Mouse (Mus musculus): ENCODE data around the gene Dnajc13. TPM values are rescaled to one million over a fixed set of nuclear protein-coding genes. Genes with fewer than 3 reads are reported as not detected.

Dnajc13 gene
- total and polyA plus RNA-seq, 2 experiments from 2014 or later, result 15.2 to 44.5 TPM

- H3K27me3 ChIP-seq (ENCODE audit: insufficient read depth, low read length), result no peaks in the 10 kb centered on the region
- no peak overlapping the region for H3K4me3 ChIP-seq (ENCODE audit: low read length)
- H3K4me2 ChIP-seq (ENCODE audit: low read depth, low read length), result no peak overlapping the region
- TF ChIP-seq CTCF (IDR thresholded peaks at IDR 0.05; ENCODE audit: low read depth), result no peak
- H3K4me1 ChIP-seq (ENCODE audit: insufficient read depth, low read length), result no peaks in the 10 kb centered on the region
- ATAC-seq, result no peak
- H3K9me3 ChIP-seq (ENCODE audit: low read length), result no peaks in the 10 kb centered on the region
- WGBS, result 96% methylated on average over 6 of the region's 6 CpGs
- no peak overlapping the region for H3K27ac ChIP-seq
- no peak for DNase-seq (ENCODE audit: low spot score)
- H3K36me3 ChIP-seq (ENCODE audit: insufficient read depth, low read length), result peaks cover 56% of the 10 kb centered on the region; the same call in 1 of the 2 replicates
- H3K9ac ChIP-seq (replicated peaks; ENCODE audit: low read length), result no peak overlapping the region
These were observed 90.4 kb downstream of the Dnajc13 start for GRCm38 (mm10) chr9:104172342-104172741.

DNA sequence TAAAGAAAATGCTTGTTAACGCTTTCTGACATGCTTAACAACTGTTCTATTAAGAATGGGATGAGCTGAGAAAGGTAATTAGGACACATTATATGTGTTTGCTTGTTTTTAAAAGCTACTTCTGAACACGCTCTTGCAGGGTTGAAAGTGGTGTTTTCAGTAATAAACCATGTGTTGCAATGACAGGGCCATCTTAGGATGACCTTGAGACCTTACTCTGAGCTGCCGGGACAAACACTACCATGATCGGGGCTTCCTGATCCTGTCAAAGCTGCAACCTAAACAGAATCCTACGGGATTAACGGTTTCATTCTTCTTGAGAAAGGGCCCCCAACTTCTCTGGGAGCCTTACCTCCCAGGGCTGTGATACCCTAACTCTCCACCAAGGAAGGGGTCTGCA is 91.1 kb downstream of the Dnajc13 start:
- Histone ChIP-seq H3K9me3 (ENCODE audit: low read length) (no peaks in the 10 kb centered on the region), H3K9ac (replicated peaks; ENCODE audit: low read length) (no peak overlapping the region), H3K4me1 (ENCODE audit: insufficient read depth, low read length) (no peaks in the 10 kb centered on the region), H3K27me3 (ENCODE audit: insufficient read depth, low read length) (no peaks in the 10 kb centered on the region), H3K36me3 (ENCODE audit: insufficient read depth, low read length) (peaks cover 56% of the 10 kb centered on the region; the same call in 1 of the 2 replicates), H3K27ac (no peak overlapping the region), H3K4me2 (ENCODE audit: low read depth, low read length) (no peak overlapping the region), H3K4me3 (ENCODE audit: low read length) (no peak overlapping the region)
- DNase-seq (ENCODE audit: low spot score) (no peak), ATAC-seq (no peak)
- no peak for TF ChIP-seq CTCF (IDR thresholded peaks at IDR 0.05; ENCODE audit: low read depth)
- WGBS, result 94% methylated on average over 6 of the region's 6 CpGs

DNA sequence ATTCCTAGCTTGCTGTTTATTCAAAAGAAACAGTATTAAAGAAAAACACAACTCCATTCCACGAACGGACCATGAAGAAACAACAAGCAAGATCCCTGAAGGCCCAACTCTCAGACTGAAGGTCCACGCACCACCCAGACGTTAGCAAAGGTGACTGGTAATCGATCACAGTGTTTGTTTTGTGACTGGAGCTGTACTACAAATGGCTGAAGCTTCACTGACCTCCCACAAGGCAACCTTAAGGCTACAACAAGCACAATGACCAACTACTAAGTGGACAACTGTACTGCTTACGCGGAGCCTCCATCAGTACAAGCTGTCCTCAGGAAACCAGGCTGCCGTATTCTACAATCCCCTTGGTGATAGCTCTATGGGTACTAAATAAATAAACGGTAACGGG is 92.7 kb downstream of the Dnajc13 start:
- WGBS, result 96% methylated on average over 10 of the region's 10 CpGs
- H3K4me2 ChIP-seq (ENCODE audit: low read depth, low read length), result no peak overlapping the region
- no peaks in the 10 kb centered on the region for H3K9me3 ChIP-seq (ENCODE audit: low read length)
- no peaks in the 10 kb centered on the region for H3K27me3 ChIP-seq (ENCODE audit: insufficient read depth, low read length)
- H3K36me3 ChIP-seq (ENCODE audit: insufficient read depth, low read length), result peaks cover 52% of the 10 kb centered on the region
- H3K4me3 ChIP-seq (ENCODE audit: low read length), result no peak overlapping the region
- H3K9ac ChIP-seq (replicated peaks; ENCODE audit: low read length), result no peak overlapping the region
- no peak for ATAC-seq
- H3K27ac ChIP-seq, result no peak overlapping the region
- H3K4me1 ChIP-seq (ENCODE audit: insufficient read depth, low read length), result no peaks in the 10 kb centered on the region
- no peak for DNase-seq (ENCODE audit: low spot score)
- TF ChIP-seq CTCF (IDR thresholded peaks at IDR 0.05; ENCODE audit: low read depth), result no peak

DNA sequence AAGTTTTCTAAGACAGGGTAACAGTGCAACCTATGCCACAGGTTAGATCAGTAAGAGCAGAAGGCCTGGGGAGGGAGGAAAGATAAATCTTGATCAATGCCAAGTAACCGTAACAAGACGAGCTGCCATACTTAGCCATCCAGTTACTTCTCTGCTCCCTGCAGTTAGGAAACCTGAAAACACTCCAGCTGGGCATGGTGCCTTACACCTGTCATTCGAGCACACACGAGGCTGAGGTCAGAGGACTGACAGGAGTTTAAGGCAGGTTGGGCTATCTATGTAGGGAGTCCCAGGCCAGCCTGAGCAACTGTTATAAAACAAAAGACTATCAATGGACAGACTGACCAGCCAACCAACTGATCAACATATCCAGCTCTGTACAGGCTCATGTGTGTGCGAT is 96.8 kb downstream of the Dnajc13 start:
- Histone ChIP-seq H3K36me3 (ENCODE audit: insufficient read depth, low read length) (peaks cover 65% of the 10 kb centered on the region), H3K9me3 (ENCODE audit: low read length) (no peaks in the 10 kb centered on the region), H3K27me3 (ENCODE audit: insufficient read depth, low read length) (no peaks in the 10 kb centered on the region), H3K4me3 (ENCODE audit: low read length) (no peak overlapping the region), H3K27ac (no peak overlapping the region), H3K4me2 (ENCODE audit: low read depth, low read length) (no peak overlapping the region), H3K9ac (replicated peaks; ENCODE audit: low read length) (no peak overlapping the region), H3K4me1 (ENCODE audit: insufficient read depth, low read length) (no peaks in the 10 kb centered on the region)
- no peak for ATAC-seq
- WGBS, result 85% methylated on average over 5 of the region's 5 CpGs
- no peak for TF ChIP-seq CTCF (IDR thresholded peaks at IDR 0.05; ENCODE audit: low read depth)
- DNase-seq (ENCODE audit: low spot score), result no peak

- no peak overlapping the region for H3K9ac ChIP-seq (replicated peaks; ENCODE audit: low read length)
- no peak overlapping the region for H3K4me2 ChIP-seq (ENCODE audit: low read depth, low read length)
- no peak overlapping the region for H3K4me3 ChIP-seq (ENCODE audit: low read length)
- no peaks in the 10 kb centered on the region for H3K9me3 ChIP-seq (ENCODE audit: low read length)
- peak; percentile 46 for TF ChIP-seq CTCF (IDR thresholded peaks at IDR 0.05; ENCODE audit: low read depth)
- 85% methylated on average over 5 of the region's 5 CpGs for WGBS
- peaks cover 71% of the 10 kb centered on the region for H3K36me3 ChIP-seq (ENCODE audit: insufficient read depth, low read length)
- H3K27ac ChIP-seq, result no peak overlapping the region
- H3K27me3 ChIP-seq (ENCODE audit: insufficient read depth, low read length), result no peaks in the 10 kb centered on the region
- H3K4me1 ChIP-seq (ENCODE audit: insufficient read depth, low read length), result no peaks in the 10 kb centered on the region
- DNase-seq (ENCODE audit: low spot score) (peak; percentile 18), ATAC-seq (no peak)
These were observed 98.5 kb downstream of the Dnajc13 start for GRCm38 (mm10) chr9:104164194-104164593.

DNA sequence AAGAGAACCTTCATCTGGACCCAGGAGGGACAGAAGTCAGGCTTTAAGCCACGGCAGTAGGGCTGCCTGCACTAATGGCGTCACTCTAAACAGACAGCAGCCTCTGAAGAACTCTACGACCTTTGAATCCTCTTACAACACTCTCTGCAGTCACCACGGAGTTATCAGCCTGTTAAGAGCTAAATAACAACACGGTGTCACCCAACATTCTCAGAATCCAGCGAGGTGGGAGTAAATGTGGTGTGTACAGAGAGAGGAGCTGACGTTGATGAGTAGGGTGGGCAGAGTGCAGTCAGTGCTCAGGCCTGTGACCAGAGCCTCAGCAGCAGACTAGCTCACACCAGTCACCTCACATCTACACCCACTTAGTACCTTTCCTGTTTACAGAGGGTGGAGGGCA is 101.6 kb downstream of the Dnajc13 start:
- TF ChIP-seq CTCF (IDR thresholded peaks at IDR 0.05; ENCODE audit: low read depth), result no peak
- Histone ChIP-seq H3K4me2 (ENCODE audit: low read depth, low read length) (no peak overlapping the region), H3K27ac (no peak overlapping the region), H3K4me3 (ENCODE audit: low read length) (no peak overlapping the region), H3K4me1 (ENCODE audit: insufficient read depth, low read length) (no peaks in the 10 kb centered on the region), H3K36me3 (ENCODE audit: insufficient read depth, low read length) (peaks cover 86% of the 10 kb centered on the region), H3K9ac (replicated peaks; ENCODE audit: low read length) (no peak overlapping the region), H3K27me3 (ENCODE audit: insufficient read depth, low read length) (no peaks in the 10 kb centered on the region), H3K9me3 (ENCODE audit: low read length) (no peaks in the 10 kb centered on the region)
- DNase-seq (ENCODE audit: low spot score) (no peak), ATAC-seq (no peak)
- WGBS, result 86% methylated on average over 7 of the region's 7 CpGs

GRCm38 (mm10) chr9:104157291-104157690 is 105.4 kb downstream of the Dnajc13 start:
- Histone ChIP-seq H3K9ac (replicated peaks; ENCODE audit: low read length) (no peak overlapping the region), H3K36me3 (ENCODE audit: insufficient read depth, low read length) (peaks cover 91% of the 10 kb centered on the region), H3K4me3 (ENCODE audit: low read length) (no peak overlapping the region), H3K4me1 (ENCODE audit: insufficient read depth, low read length) (no peaks in the 10 kb centered on the region), H3K27ac (no peak overlapping the region), H3K9me3 (ENCODE audit: low read length) (no peaks in the 10 kb centered on the region), H3K4me2 (ENCODE audit: low read depth, low read length) (no peak overlapping the region), H3K27me3 (ENCODE audit: insufficient read depth, low read length) (no peaks in the 10 kb centered on the region)
- DNase-seq (ENCODE audit: low spot score) (no peak), ATAC-seq (no peak)
- no peak for TF ChIP-seq CTCF (IDR thresholded peaks at IDR 0.05; ENCODE audit: low read depth)
- WGBS, result 95% methylated on average over 7 of the region's 7 CpGs

Measured in hindbrain, postnatal 0 days (tissue).